Mouse (Mus musculus) pancreas, adult 10 weeks (tissue): ENCODE results near the gene Klhl8. TPM values are rescaled to one million over a fixed set of nuclear protein-coding genes. Genes with fewer than 3 reads are reported as not detected.

Source experiments
- polyA plus RNA-seq: library from polyadenylated mRNA; stranded (reverse); fragments of 350-450 nt; fragmentation: Illumina TruSeq; extraction: RNeasy Lipid Tissue Mini Kit (QIAGEN cat#74804); gene quantifications from one replicate; pipeline ENCODE4 v1.2.3, GENCODE M21; 2015; ENCODE audit warnings: low read depth, low replicate concordance; ENCODE audit not compliant: insufficient read depth

The Klhl8 gene
- 2.3 TPM for polyA plus RNA-seq

DNA sequence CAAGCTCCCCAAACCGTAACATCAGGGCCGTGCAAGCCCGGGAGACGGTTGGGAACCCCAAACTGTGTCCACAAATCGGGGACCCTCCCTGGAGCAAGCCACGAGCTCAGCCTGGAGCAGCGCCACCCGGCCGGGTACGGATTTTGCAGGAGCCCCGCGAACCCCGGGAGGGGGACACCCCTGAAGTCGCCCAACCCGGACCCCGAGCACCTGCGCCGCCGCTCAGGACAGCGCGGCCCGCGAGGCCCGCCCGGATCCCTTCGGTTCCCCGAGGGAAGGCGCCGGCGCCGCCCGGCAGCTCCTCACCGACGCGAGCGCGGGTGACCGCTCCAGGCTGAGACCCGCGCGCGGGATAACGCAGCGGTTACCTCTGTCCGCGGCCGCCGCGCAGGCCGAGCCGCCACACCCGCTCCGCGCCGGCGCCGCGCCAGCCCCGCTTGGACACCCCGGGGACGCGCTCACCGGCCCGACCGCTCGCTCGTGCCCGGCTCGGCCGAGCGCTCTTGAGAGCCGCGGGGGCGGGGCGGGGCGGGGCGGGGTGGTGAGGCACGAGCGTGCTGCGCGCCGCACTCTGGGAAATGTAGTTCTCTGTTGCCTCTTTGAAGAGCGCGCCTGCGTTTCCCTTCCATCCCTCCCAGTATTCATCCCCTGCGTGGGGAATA is at the start of gene Klhl8:
TSS of gene Klhl8 (minus strand) at position 512 of the 662 bp plus-strand sequence.

Other genes with a start within 250 kb of the Klhl8 start
- 6.3 TPM for gene Aff1, start 218.9 kb downstream of the Klhl8 start, polyA plus RNA-seq
- gene Hsd17b13, start 66.2 kb upstream of the Klhl8 start, polyA plus RNA-seq: 98.1 TPM
- 10.7 TPM for gene Hsd17b11, start 110.7 kb upstream of the Klhl8 start, polyA plus RNA-seq
- 9.8 TPM for gene Nudt9, start 135.0 kb upstream of the Klhl8 start, polyA plus RNA-seq
- gene Gm17660, start 166.3 kb upstream of the Klhl8 start, polyA plus RNA-seq: not detected
- 70.3 TPM for gene Sparcl1, start 202.5 kb upstream of the Klhl8 start, polyA plus RNA-seq